Mouse (Mus musculus) olfactory bulb, adult 2 months (tissue): ENCODE results near the gene Dgcr2.

Source experiments
- CTCF ChIP-seq: fragments of 200-500 bp; IDR thresholded peaks from 2 replicates; pipeline ENCODE4 v1.5.1; 2012; ENCODE audit warnings: low read depth, mild to moderate bottlenecking, low read length, moderate library complexity; ENCODE audit not compliant: insufficient read depth
- POLR2A ChIP-seq: fragments of 200-500 bp; IDR thresholded peaks from 2 replicates; pipeline ENCODE4 v1.6.1; 2012; ENCODE audit warnings: mild to moderate bottlenecking, low read depth, low read length, moderate library complexity; ENCODE audit not compliant: insufficient read depth

DNA sequence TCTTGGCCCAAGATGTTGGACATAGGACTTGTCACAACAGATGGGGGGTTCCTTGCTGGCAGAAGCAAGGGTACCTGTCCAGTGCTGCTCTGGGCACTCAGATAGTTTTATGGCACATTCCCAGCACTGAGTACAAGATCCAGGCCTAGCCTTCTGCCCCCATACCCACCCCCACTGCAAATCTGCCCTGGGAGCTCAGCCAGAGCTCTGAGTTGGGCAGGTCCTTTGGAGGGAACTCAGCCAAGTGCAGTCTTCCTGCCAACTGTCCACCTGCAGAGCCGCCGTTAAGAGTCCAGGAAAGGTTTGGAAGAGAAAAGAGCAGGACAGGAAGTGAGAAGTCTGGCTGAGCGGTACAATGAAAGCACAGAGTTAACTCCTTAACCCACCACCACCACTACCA lies 5.8 kb downstream of the Dgcr2 start:
- no peak for TF ChIP-seq CTCF
- TF ChIP-seq POLR2A = no peak
